Mouse (Mus musculus) right cerebral cortex, adult 2 months (tissue): ENCODE results near the gene Syne3.

ENCODE experiments used
- DNase-seq, 2 experiments: peaks; one replicate each; pipeline ENCODE4 v3.0.0; 2021 to 2022; ENCODE audit warnings: low spot score in 2 of 2

Syne3 gene

DNA sequence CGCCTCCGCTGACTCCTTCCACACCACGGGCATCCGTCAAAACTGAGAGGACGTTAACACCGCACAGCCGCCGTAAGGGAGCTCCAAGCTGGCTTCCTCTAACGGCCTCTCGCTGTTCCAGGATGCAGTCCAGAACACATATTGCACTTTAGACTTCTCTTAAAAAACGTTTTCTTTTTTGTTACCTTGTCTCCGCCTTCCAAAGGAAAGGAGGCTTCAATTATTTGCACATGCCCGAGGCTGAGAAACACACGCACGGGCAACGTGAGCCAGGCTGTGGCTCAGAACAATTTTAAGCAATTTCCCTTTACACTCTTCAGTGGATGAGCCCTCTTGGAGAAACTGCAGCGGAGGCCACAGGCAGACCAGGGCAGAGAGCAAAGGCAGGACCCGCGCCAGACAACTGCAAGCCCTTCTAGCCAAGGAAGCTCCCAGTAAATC, 85.6 kb downstream of the Syne3 start:
- no peak for DNase-seq

DNA sequence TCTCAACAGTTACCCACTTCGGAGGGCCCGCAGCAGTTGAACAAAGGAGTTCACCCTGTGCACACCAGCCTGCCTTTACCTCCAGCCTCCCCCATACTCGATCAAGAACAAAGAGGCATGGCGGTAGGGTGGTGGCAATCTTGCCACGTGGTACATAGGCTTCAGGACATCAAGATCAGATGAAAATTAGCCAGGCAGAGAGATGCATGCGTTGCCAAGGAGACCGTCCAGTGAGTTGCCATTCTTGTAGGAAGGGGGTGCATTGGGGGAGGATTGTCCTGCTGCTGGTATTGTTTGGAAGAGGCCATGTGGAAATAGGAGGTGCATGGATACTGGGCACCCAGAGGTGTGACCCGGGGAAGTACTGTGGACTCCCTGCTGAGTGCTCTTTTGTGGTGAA, 87.0 kb downstream of the Syne3 start:
- DNase-seq: no peak

GRCm38 (mm10) chr12:104921071-104921470, 88.5 kb downstream of the Syne3 start:
- no peak for DNase-seq

DNA sequence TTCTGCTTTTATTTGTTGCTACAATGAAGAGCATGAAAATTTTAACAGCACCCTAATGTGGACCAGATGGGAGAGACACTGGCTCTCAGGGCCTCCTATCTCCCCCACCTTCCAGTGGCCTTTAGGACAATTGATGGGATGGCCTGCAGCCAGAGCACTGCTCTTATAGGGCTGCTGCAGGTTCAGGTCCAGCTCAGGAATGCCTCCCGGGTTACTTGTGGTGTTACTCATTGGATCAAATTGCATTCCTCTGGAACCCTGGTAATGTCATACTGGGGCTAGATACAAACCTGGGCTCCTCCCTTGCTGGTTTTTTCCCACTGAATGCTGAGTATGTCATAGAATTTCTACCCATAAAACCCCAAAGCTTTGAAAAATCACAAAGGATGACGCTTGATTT, 90.4 kb downstream of the Syne3 start:
- no peak for DNase-seq

- no peak for DNase-seq
These were observed 91.7 kb downstream of the Syne3 start for GRCm38 (mm10) chr12:104917927-104918326.

DNA sequence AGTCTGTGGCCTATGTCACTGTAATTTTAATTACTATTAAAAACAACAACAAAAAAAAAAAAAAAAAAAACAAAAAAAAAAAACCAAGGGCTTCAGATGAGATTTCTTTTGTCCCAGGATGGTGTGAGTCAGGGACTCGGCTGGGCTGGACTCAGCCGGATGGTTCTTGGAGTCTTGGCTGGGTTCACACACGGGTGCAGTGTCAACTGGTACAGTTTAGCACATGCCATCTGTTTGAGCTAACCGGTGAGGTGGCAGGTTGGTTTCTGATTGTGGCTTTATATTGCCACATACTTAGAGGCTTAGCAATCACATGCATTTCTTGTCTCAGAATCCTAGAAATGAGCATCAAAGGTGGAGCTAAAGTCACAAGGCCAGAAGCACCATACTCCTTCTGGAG, 92.3 kb downstream of the Syne3 start:
- no peak for DNase-seq

GRCm38 (mm10) chr12:104916776-104917175, 92.8 kb downstream of the Syne3 start:
- DNase-seq: no peak

GRCm38 (mm10) chr12:104915681-104916080, 93.9 kb downstream of the Syne3 start:
- no peak for DNase-seq

GRCm38 (mm10) chr12:104912990-104913389, 96.6 kb downstream of the Syne3 start:
- DNase-seq: no peak

GRCm38 (mm10) chr12:104912281-104912933, 97.2 kb downstream of the Syne3 start:
- DNase-seq: peak in 1 of 2 experiments; percentile 57

- no peak for DNase-seq
These were observed 99.9 kb downstream of the Syne3 start for GRCm38 (mm10) chr12:104909750-104910149.

GRCm38 (mm10) chr12:104908986-104909385, 100.6 kb downstream of the Syne3 start:
- DNase-seq: no peak

DNA sequence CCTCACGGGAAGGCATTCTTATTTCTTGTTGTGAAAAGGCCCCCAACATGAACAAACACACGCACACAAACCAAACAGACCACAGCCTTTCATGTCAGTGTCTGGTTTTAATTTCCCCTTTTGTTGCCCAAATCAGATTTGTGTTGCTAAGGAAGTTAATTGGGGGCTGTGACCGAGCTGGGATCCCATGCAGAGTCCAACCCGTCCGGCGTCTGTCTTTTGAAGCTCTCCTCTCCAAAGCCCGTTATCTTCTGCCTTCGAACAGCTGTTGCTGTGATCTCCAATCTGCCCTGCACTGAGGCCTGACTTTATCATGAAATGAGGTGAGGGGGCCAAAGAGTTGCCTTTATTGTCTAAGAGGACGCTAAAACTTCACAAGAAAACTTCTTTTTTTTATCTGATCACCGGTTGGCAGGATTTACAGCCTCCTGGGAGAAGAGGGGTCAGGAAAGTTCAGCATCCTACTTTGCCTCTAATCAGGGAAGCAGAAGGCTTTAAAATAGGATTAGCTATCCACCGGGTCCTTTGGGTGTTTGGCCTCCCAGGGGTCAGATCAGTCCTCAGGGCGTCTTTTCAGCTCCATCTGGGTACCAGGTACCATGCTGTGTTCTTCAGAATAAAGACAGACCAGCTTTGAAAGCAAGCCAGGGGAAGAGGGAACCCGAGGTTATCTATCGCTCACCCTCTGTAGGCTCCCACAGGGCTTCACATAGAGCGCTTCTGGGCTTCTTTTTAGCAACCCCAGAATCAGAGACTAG, 101.4 kb downstream of the Syne3 start:
- DNase-seq: no peak

DNA sequence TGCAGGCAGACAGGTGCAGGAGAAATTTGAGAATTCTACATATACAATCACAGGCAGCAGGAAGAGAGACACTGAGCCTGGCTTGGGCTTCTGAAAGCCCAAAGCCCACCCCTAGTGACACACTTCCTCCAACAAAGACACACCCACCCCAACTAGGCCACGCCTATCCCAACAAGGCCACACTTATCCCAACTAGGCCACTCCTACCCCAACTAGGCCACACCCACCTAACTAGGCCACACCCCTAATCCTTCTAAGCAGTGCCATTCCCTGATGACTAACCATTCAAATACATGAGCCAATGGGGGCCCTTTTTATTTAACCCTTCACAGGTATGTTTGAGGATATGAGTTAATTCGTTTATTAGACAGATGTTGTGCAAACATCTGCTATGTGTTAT, 102.5 kb downstream of the Syne3 start:
- no peak for DNase-seq

DNA sequence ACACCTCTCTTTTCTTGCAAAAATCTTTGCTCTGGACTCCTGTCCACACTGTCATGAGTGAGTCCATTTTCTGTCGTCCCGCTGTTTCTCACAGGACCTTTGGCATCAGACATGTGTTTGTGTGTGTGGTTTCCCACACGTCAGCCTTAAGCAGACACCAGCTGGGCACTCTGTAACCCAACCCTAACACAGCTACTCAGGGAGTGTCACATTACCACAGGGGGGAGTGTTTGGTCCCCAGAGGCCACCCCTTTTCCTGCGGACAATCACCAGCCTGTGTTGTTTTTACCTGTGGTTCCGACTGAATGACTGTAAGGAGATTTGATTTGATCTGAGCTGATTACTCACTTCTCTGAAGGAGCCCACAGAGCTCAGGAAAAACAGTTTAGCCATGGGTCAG, 105.5 kb downstream of the Syne3 start:
- no peak for DNase-seq

DNA sequence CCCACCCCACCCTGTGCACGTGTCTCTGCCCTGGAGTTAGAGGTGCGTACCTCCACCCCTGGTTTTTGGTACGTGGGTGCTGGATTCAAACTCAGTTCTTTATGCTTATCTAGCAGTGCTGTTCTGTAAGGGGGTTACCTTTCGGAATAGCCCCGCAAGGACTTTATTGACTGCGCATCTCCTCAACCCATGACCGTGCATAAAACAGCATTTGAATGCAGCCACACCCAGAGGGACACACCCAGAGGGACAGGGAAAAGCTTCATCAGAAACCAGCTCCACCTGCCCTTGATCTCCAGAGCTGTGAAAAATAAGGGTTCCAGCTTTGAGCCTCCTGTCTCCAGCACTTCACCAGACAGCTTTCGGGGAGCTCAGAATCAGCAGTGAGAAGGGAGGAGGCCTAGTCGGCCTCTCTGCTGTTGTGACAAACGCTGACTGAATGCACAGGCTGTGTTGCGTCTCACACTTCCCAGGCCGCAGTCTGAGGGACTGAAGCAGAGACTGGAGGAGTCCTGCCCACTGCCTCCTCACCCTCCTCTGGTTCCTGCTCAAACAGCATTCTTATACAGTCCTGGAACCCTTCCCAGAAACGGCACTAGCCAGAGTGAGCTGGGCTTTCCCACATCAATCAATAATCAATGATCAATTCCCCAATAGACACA, 107.1 kb downstream of the Syne3 start:
- DNase-seq: no peak

- no peak for DNase-seq
These were observed 108.3 kb downstream of the Syne3 start for GRCm38 (mm10) chr12:104901320-104901719.

GRCm38 (mm10) chr12:104899835-104900234, 109.8 kb downstream of the Syne3 start:
- no peak for DNase-seq

DNA sequence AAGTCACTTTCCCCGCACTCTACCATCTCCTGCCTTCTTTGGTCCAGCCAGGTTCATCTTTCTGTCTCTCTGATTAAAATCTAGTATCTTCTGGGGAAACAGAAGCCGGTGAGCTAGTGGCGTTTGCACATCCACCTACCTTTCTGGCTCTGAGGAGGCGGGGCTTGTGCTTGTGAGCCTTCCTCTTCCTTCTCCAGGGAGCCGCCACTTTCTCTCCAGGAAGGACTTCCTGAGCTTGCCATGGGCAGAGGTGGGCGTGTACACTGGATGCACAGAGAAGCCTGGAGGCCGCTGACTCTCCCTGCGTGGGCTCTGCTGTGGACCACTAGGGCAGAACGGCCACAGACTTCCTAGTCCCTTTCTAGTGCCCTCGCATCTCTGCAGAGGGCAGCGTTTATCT, 110.4 kb downstream of the Syne3 start:
- DNase-seq: no peak

GRCm38 (mm10) chr12:104898718-104899117, 110.9 kb downstream of the Syne3 start:
- no peak for DNase-seq

- no peak for DNase-seq
These were observed 112.5 kb downstream of the Syne3 start for GRCm38 (mm10) chr12:104897051-104897618.

DNA sequence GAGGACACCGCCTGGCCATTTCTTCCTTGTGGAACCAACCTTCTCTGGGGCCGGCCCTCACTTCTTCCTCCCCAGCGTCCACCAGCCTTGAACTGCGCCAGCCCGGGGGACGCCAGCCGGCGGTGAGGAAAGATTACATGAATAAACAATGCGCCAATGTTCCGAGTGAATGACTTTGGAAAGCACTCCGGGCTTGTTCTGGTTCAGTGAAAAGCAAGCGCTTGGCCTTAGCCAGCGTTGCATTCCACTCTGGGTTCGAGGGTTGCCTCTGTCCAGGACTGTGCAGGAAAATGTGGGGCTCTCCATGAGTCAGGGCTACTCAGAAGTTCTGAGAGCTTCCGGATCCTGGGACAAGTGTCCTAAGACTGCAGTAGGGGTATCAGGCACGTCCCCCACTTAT, 113.0 kb downstream of the Syne3 start:
- DNase-seq: no peak

DNA sequence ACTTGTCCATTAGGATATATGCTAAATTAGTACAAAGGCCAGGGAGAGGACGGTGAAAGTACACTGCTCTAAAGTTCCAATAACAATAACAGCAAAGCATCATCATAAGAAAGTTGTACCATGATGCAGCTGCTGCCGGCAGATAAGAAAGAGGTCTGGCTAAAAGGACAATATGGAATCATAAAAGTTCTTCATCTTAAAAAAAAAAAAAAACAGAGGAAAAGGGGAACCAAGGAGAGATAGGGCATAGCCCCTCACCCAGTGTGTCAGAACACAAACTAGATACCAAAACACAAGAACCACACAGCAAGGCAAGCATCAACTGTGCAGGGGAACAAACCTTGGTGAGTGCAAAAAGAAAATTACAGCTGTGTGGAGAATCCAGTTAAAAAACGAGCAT, 117.4 kb downstream of the Syne3 start:
- no peak for DNase-seq
